Comparison of ENCODE assay signal across 9 mouse cellular contexts in genomic region chr10:93831730-93832574, GRCm38 (mm10). TPM values are rescaled to one million over a fixed set of nuclear protein-coding genes. Genes with fewer than 3 reads are reported as not detected.
A peak's percentile ranks its signal among the peaks of the same experiment; 100 is the strongest.
DNase-seq lines count a peak whose midpoint lies in the region; ATAC-seq and TF ChIP-seq lines count a peak whose summit lies in the region.
"Had no signal": no experiment of that assay in that cellular context is flagged by ENCODE, and none has a peak within 500 bp of the region (broad histone marks: within the 10 kb centered on the region; RNA-seq: fewer than 3 reads in every experiment).

No protein-coding gene starts in this region.

- no peaks in the 10 kb centered on the region for H3K36me3 ChIP-seq in heart, postnatal 0 days (replicated peaks; ENCODE audit: control insufficient read depth, insufficient read depth, low read length)
- H3K36me3 ChIP-seq in forebrain, embryonic 16.5 days (ENCODE audit: control insufficient read depth, insufficient read depth) = no peaks in the 10 kb centered on the region
- H3K36me3 ChIP-seq in liver, embryonic 15.5 days (replicated peaks) = no peaks in the 10 kb centered on the region

- no peaks in the 10 kb centered on the region for H3K9me3 ChIP-seq in heart, postnatal 0 days (replicated peaks; ENCODE audit: control insufficient read depth, low read length)
- no peaks in the 10 kb centered on the region for H3K9me3 ChIP-seq in forebrain, embryonic 16.5 days (ENCODE audit: control insufficient read depth, low read length)
- H3K9me3 ChIP-seq in liver, embryonic 15.5 days (replicated peaks) = no peaks in the 10 kb centered on the region

- H3K4me3 ChIP-seq in heart, postnatal 0 days (ENCODE audit: low read depth, low read length) = peak overlapping the region; percentile 34
- H3K4me3 ChIP-seq in forebrain, embryonic 16.5 days (replicated peaks; ENCODE audit: low read length) = 0 out of 2 replicates have a peak overlapping the region, but pooled peaks have one; percentile 8
- peak overlapping the region; percentile 40 for H3K4me3 ChIP-seq in liver, embryonic 15.5 days (replicated peaks)
- no peak overlapping the region for H3K4me3 ChIP-seq in left cerebral cortex, adult 2 months

- no peak for TF ChIP-seq CTCF in heart, postnatal 0 days (IDR thresholded peaks at IDR 0.05; ENCODE audit: low read depth)
- TF ChIP-seq CTCF in left cerebral cortex, adult 2 months (IDR thresholded peaks at IDR 0.05) = no peak

- H3K4me1 ChIP-seq in heart, postnatal 0 days (ENCODE audit: control insufficient read depth, insufficient read depth) = peaks cover 8% of the 10 kb centered on the region
- peaks cover 21% of the 10 kb centered on the region for H3K4me1 ChIP-seq in forebrain, embryonic 16.5 days (replicated peaks; ENCODE audit: control insufficient read depth, insufficient read depth, low read length)
- peaks cover 37% of the 10 kb centered on the region for H3K4me1 ChIP-seq in liver, embryonic 15.5 days (replicated peaks)

- H3K4me2 ChIP-seq in heart, postnatal 0 days (ENCODE audit: low read depth, low read length) = peak overlapping the region; percentile 53
- peak overlapping the region; percentile 37; the same call in 1 of the 2 replicates for H3K4me2 ChIP-seq in forebrain, embryonic 16.5 days (ENCODE audit: low read length)
- H3K4me2 ChIP-seq in liver, embryonic 15.5 days = peak overlapping the region; percentile 98

- no peak overlapping the region for H3K27ac ChIP-seq in heart, postnatal 0 days (ENCODE audit: low read depth)
- H3K27ac ChIP-seq in forebrain, embryonic 16.5 days (ENCODE audit: low read length) = no peak overlapping the region
- no peak overlapping the region; the same call in 1 of the 2 replicates for H3K27ac ChIP-seq in liver, embryonic 15.5 days (replicated peaks)
- H3K27ac ChIP-seq in left cerebral cortex, adult 2 months = no peak overlapping the region
- H3K27ac ChIP-seq: macrophage had no signal

- H3K27me3 ChIP-seq in heart, postnatal 0 days (ENCODE audit: control insufficient read depth, insufficient read depth, low read length) = peaks cover 71% of the 10 kb centered on the region
- peaks cover 26% of the 10 kb centered on the region for H3K27me3 ChIP-seq in forebrain, embryonic 16.5 days (replicated peaks; ENCODE audit: control insufficient read depth, insufficient read depth, low read length)
- peaks cover 74% of the 10 kb centered on the region for H3K27me3 ChIP-seq in liver, embryonic 15.5 days

- ATAC-seq in heart, postnatal 0 days (ENCODE audit: insufficient read depth, low read depth) = no peak
- ATAC-seq in forebrain, embryonic 16.5 days = no peak
- no peak for ATAC-seq in liver, embryonic 15.5 days (ENCODE audit: insufficient read depth)

- no peak overlapping the region for H3K9ac ChIP-seq in heart, postnatal 0 days (replicated peaks; ENCODE audit: low read depth, low read length)
- no peak overlapping the region for H3K9ac ChIP-seq in forebrain, embryonic 16.5 days (replicated peaks; ENCODE audit: low read depth, low read length)
- peak overlapping the region; percentile 23; the same call in 1 of the 2 replicates for H3K9ac ChIP-seq in liver, embryonic 15.5 days

- TF ChIP-seq EP300 in heart, postnatal 0 days (IDR thresholded peaks at IDR 0.05; ENCODE audit: low read depth) = no peak

- DNase-seq in heart, postnatal 0 days (ENCODE audit: low spot score) = no peak
- no peak for DNase-seq in heart, postnatal 10 days
- DNase-seq in MN1 (ENCODE audit: low spot score) = peak; percentile 59
- no peak for DNase-seq in cerebellum, postnatal 25 days
- DNase-seq in left cerebral cortex, adult 2 months (ENCODE audit: extremely low spot score in 1 of 2, low spot score in 2 of 2) = no peak
- no peak for DNase-seq in Muller cell, postnatal 12 days (ENCODE audit: inconsistent ontology term)

- intact Hi-C loops in heart, postnatal 10 days (cut with DNase I) = no loop called here
- intact Hi-C loops in left cerebral cortex, adult 2 months (cut with DNase I) = no loop called here

- 9% methylated on average over 18 of the region's 18 CpGs for WGBS in heart, postnatal 0 days
- WGBS in forebrain, embryonic 16.5 days = 17% methylated on average over 18 of the region's 18 CpGs
- WGBS in liver, embryonic 15.5 days (ENCODE audit: insufficient replicate concordance) = 5% methylated on average over 18 of the region's 18 CpGs

RNA-seq across cellular contexts. Expression of gene Usp44, which starts 0.6 kb away (rescaled TPM):
- total RNA-seq in heart, postnatal 0 days (2014; rRNA removed; ENCODE audit: low replicate concordance) = not detected in 2 replicates
- polyA plus RNA-seq in heart, postnatal 0 days (2015; fragmentation: Nextera tagmentation; extraction: Ambion mirVana) = not detected in 2 replicates
- total RNA-seq in heart, postnatal 10 days (2021) = not detected
- polyA plus RNA-seq in forebrain, embryonic 16.5 days (2015; fragmentation: Nextera tagmentation; extraction: Ambion mirVana) = 0.57 and 0.82 TPM in 2 replicates
- 1.1 and 1.3 TPM in 2 replicates for polyA plus RNA-seq in liver, embryonic 15.5 days (2015; fragmentation: Nextera tagmentation; extraction: Ambion mirVana)
- total RNA-seq in left cerebral cortex, adult 2 months (2021) = not detected
- polyA plus RNA-seq: macrophage had no signal

Comparison
In these comparisons a context has a peak if more than half of its experiments do, and no peak if none do; other contexts are left out.
1. H3K4me2 ChIP-seq: peak in every context shown above with its lines; median percentile 98 in liver, embryonic 15.5 days; 53 in heart, postnatal 0 days; 37 in forebrain, embryonic 16.5 days.